Mouse (Mus musculus) CH12.LX (cell line): ENCODE measurements at regions not wholly inside any gene's neighbourhood (a gene's known extent, or its start where the extent isn't known, plus 50 kb on each side); places are given as distances from the start of the nearest gene placed in this dataset.

ENCODE experiments used
- DNase-seq: peaks from one replicate; pipeline ENCODE4 v3.0.0-alpha.2; 2013; ENCODE audit errors: extremely low read depth
- H3K27ac ChIP-seq: 2 replicates; pipeline ENCODE4 v1.5.1; 2012; ENCODE audit warnings: low read depth, mild to moderate bottlenecking, control low read depth, moderate library complexity; ENCODE audit not compliant: insufficient read depth
- H3K27me3 ChIP-seq: replicated peaks from 2 replicates; pipeline ENCODE3; 2012; ENCODE audit warnings: inconsistent platforms
- H3K36me3 ChIP-seq, 2 experiments: replicated peaks in 1 of 2; 2 replicates each; pipeline versions ENCODE3 to v1.6.1; 2012; ENCODE audit warnings: inconsistent platforms in 1 of 2, low read length in 1 of 2, mild to moderate bottlenecking in 1 of 2, mixed read lengths in 1 of 2, moderate library complexity in 1 of 2; ENCODE audit not compliant: control insufficient read depth in 1 of 2, insufficient read depth in 1 of 2
- H3K4me1 ChIP-seq, 2 experiments: 2 replicates each; pipeline ENCODE4 v1.6.1; 2012; ENCODE audit warnings: inconsistent platforms in 1 of 2, moderate library complexity in 1 of 2; ENCODE audit not compliant: insufficient read depth in 2 of 2, control insufficient read depth in 1 of 2
- H3K4me2 ChIP-seq: 2 replicates; pipeline ENCODE4 v1.6.1; 2012; ENCODE audit warnings: low read depth, mild to moderate bottlenecking, control low read depth; ENCODE audit not compliant: poor library complexity, insufficient read depth, severe bottlenecking
- H3K4me3 ChIP-seq, 3 experiments: fragments of 150-350 bp in 1 of 3; sonication (generic) in 1 of 3; replicated peaks in 1 of 3; 2 replicates each; pipeline versions ENCODE3 to v1.5.1; 2011 to 2012; ENCODE audit warnings: low read depth in 2 of 3, low read length in 2 of 3, mild to moderate bottlenecking in 2 of 3, moderate library complexity in 2 of 3, control low read depth in 1 of 3, improper control_type of control experiment in 1 of 3, inconsistent platforms in 1 of 3, mixed read lengths in 1 of 3; ENCODE audit not compliant: poor library complexity in 1 of 3
- H3K79me2 ChIP-seq: replicated peaks from 2 replicates; pipeline ENCODE4 v1.6.1; 2012; ENCODE audit warnings: mild to moderate bottlenecking, moderate library complexity; ENCODE audit not compliant: control insufficient read depth, poor library complexity, insufficient read depth, severe bottlenecking; ENCODE audit errors: extremely low read depth
- H3K9ac ChIP-seq: 2 replicates; pipeline ENCODE4 v1.6.1; 2012; ENCODE audit warnings: low read depth, mild to moderate bottlenecking, control low read depth, moderate library complexity; ENCODE audit not compliant: insufficient read depth
- H3K9me3 ChIP-seq: replicated peaks from 2 replicates; pipeline ENCODE3; 2012; ENCODE audit warnings: low read length, inconsistent platforms, mixed read lengths
- CHD1 ChIP-seq: IDR thresholded peaks from 2 replicates; pipeline ENCODE4 v1.6.1; 2012; ENCODE audit warnings: low read depth, low read length, improper control_type of control experiment, inconsistent platforms
- CHD2 ChIP-seq: IDR thresholded peaks from 2 replicates; pipeline ENCODE4 v1.6.1; 2011; ENCODE audit warnings: low read length, improper control_type of control experiment
- CTCF ChIP-seq, 2 experiments: IDR thresholded peaks in 1 of 2; conservative IDR thresholded peaks in 1 of 2; 2 replicates each; pipeline ENCODE4 v1.5.1; 2011 to 2012; ENCODE audit warnings: low read depth in 2 of 2, low read length in 2 of 2, improper control_type of control experiment in 1 of 2, inconsistent platforms in 1 of 2, mild to moderate bottlenecking in 1 of 2, moderate library complexity in 1 of 2
- E2F4 ChIP-seq: IDR thresholded peaks from 2 replicates; pipeline ENCODE4 v1.6.1; 2011; ENCODE audit warnings: low read depth, low read length, improper control_type of control experiment; ENCODE audit not compliant: insufficient replicate concordance
- ELF1 ChIP-seq: IDR thresholded peaks from 2 replicates; pipeline ENCODE4 v1.6.1; 2014; ENCODE audit warnings: low read depth, mild to moderate bottlenecking, inconsistent platforms, low read length, improper control_type of control experiment
- GABPA ChIP-seq: IDR thresholded peaks from 2 replicates; pipeline ENCODE4 v1.6.1; 2012; ENCODE audit warnings: low read depth, low read length, improper control_type of control experiment, inconsistent platforms; ENCODE audit not compliant: insufficient replicate concordance
- IRF4 ChIP-seq: IDR thresholded peaks from 2 replicates; pipeline ENCODE4 v1.6.1; 2014; ENCODE audit warnings: low read depth, mild to moderate bottlenecking, inconsistent platforms, low read length, improper control_type of control experiment
- JUND ChIP-seq: conservative IDR thresholded peaks from 2 replicates; pipeline ENCODE4 v1.6.1; 2011; ENCODE audit warnings: low read depth, low read length, improper control_type of control experiment
- KAT2A ChIP-seq: IDR thresholded peaks from 2 replicates; pipeline ENCODE4 v1.6.1; 2012; ENCODE audit warnings: low read length, improper control_type of control experiment, inconsistent platforms; ENCODE audit not compliant: insufficient replicate concordance
- MAFK ChIP-seq: IDR thresholded peaks from 2 replicates; pipeline ENCODE4 v1.6.1; 2011; ENCODE audit warnings: low read length, improper control_type of control experiment; ENCODE audit not compliant: insufficient replicate concordance
- MAX ChIP-seq: IDR thresholded peaks from 2 replicates; pipeline ENCODE4 v1.6.1; 2011; ENCODE audit warnings: low read length, improper control_type of control experiment
- MAZ ChIP-seq: IDR thresholded peaks from 2 replicates; pipeline ENCODE4 v1.6.1; 2012; ENCODE audit warnings: low read depth, mild to moderate bottlenecking, inconsistent platforms, low read length, improper control_type of control experiment, moderate library complexity
- MXI1 ChIP-seq: IDR thresholded peaks from 2 replicates; pipeline ENCODE4 v1.6.1; 2011; ENCODE audit warnings: mild to moderate bottlenecking, low read depth, low read length, improper control_type of control experiment
- MYC ChIP-seq: IDR thresholded peaks from 2 replicates; pipeline ENCODE4 v1.6.1; 2011; ENCODE audit warnings: low read depth, mild to moderate bottlenecking, improper control_type of control experiment, low read length
- POLR2AphosphoS2 ChIP-seq: IDR thresholded peaks from 2 replicates; pipeline ENCODE4 v1.6.1; 2011; ENCODE audit warnings: low read depth, low read length, improper control_type of control experiment
- SIN3A ChIP-seq: IDR thresholded peaks from 2 replicates; pipeline ENCODE4 v1.6.1; 2012; ENCODE audit warnings: low read length, improper control_type of control experiment, inconsistent platforms
- TBP ChIP-seq: conservative IDR thresholded peaks from 2 replicates; pipeline ENCODE4 v1.6.1; 2011; ENCODE audit warnings: low read depth, low read length, improper control_type of control experiment
- TCF12 ChIP-seq: IDR thresholded peaks from 2 replicates; pipeline ENCODE4 v1.6.1; 2014; ENCODE audit warnings: low read depth, mild to moderate bottlenecking, inconsistent platforms, low read length, improper control_type of control experiment
- USF2 ChIP-seq: conservative IDR thresholded peaks from 2 replicates; pipeline ENCODE4 v1.6.1; 2011; ENCODE audit warnings: low read depth, low read length, improper control_type of control experiment
- ZMIZ1 ChIP-seq: IDR thresholded peaks from 2 replicates; pipeline ENCODE4 v1.6.1; 2012; ENCODE audit warnings: low read depth, mild to moderate bottlenecking, inconsistent platforms, low read length, improper control_type of control experiment
- ZNF384 ChIP-seq: IDR thresholded peaks from 2 replicates; pipeline ENCODE4 v1.6.1; 2012; ENCODE audit warnings: low read depth, low read length, improper control_type of control experiment, inconsistent platforms
- dilution Hi-C: fragments of 300-500 bp; cut with MboI; formaldehyde crosslinking; loops from 2 replicates; pipeline ENCODE4 v1.14.3; 2020; ENCODE audit warnings: low sequenced_read_pairs; ENCODE audit not compliant: extremely low pct_unique_long_range_greater_than_20kb, extremely low pct_ligation_motif_present
- in situ Hi-C: fragments of 300-500 bp; cut with MboI; formaldehyde crosslinking; loops from 3 replicates; pipeline ENCODE4 v1.14.3; 2019; ENCODE audit warnings: low sequenced_read_pairs, low pct_ligation_motif_present, low pct_unique_long_range_greater_than_20kb, mixed read lengths

GRCm38 (mm10) chr4:32187154-32187553, 51.5 kb upstream of the Bach2 start:
- no peaks in the 10 kb centered on the region for H3K27me3 ChIP-seq

GRCm38 (mm10) chr4:32188076-32188475, 50.5 kb upstream of the Bach2 start:
- Histone ChIP-seq H3K4me2 (no peak overlapping the region), H3K9ac (no peak overlapping the region), H3K4me1 (no peaks in the 10 kb centered on the region), H3K4me3 (no peak overlapping the region), H3K27ac (no peak overlapping the region), H3K27me3 (no peaks in the 10 kb centered on the region), H3K79me2 (no peaks in the 10 kb centered on the region), H3K9me3 (no peaks in the 10 kb centered on the region)
- DNase-seq: no peak
- dilution Hi-C loops: no loop called here
- in situ Hi-C loops: no loop called here
- TF ChIP-seq CHD1 (no peak), IRF4 (no peak), GABPA (no peak), MAFK (no peak), KAT2A (no peak), POLR2AphosphoS2 (no peak), MXI1 (no peak), TCF12 (no peak), SIN3A (no peak), TBP (no peak), JUND (no peak), MAZ (no peak), ELF1 (no peak), ZNF384 (no peak), ZMIZ1 (no peak), MAX (no peak)
- TF ChIP-seq, all 38 proteins: peak for 0
- no peaks in the 10 kb centered on the region for H3K36me3 ChIP-seq

More at GRCm38 (mm10) chr4:32187154-32187553, 51.5 kb upstream of the Bach2 start:
- dilution Hi-C loops: no loop called here
- in situ Hi-C loops: no loop called here
- Histone ChIP-seq H3K4me3 (no peak overlapping the region), H3K9ac (no peak overlapping the region), H3K4me1 (no peaks in the 10 kb centered on the region), H3K36me3 (no peaks in the 10 kb centered on the region), H3K79me2 (no peaks in the 10 kb centered on the region), H3K27ac (no peak overlapping the region), H3K9me3 (no peaks in the 10 kb centered on the region), H3K4me2 (no peak overlapping the region)
- DNase-seq: no peak
- no peak for TF ChIP-seq USF2
- no peak for TF ChIP-seq CHD1
- no peak for TF ChIP-seq MAZ
- TF ChIP-seq ZMIZ1: no peak
- TF ChIP-seq TBP: no peak
- TF ChIP-seq CHD2: no peak
- no peak for TF ChIP-seq MYC
- no peak for TF ChIP-seq CTCF (conservative IDR thresholded peaks at IDR 0.05 in 1 of 2, IDR thresholded peaks at IDR 0.05 in 1 of 2; ENCODE audit: low read depth in 2 of 2, low read length in 2 of 2)
- TF ChIP-seq E2F4: no peak
- TF ChIP-seq ELF1: no peak
